In genomic region chr4:117658582-117659444, GRCm38 (mm10) we compare ENCODE assay signal across 8 mouse cellular contexts. TPM values are rescaled to one million over a fixed set of nuclear protein-coding genes. Genes with fewer than 3 reads are reported as not detected.
A peak's percentile ranks its signal among the peaks of the same experiment; 100 is the strongest.
DNase-seq lines count a peak whose midpoint lies in the region; ATAC-seq and TF ChIP-seq lines count a peak whose summit lies in the region.

No protein-coding gene starts in this region.

- peaks cover 35% of the 10 kb centered on the region for H3K4me1 ChIP-seq in E14TG2a.4 (replicated peaks; ENCODE audit: low read depth, low read length)
- peaks cover 47% of the 10 kb centered on the region for H3K4me1 ChIP-seq in kidney, embryonic 15.5 days
- peaks cover 44% of the 10 kb centered on the region for H3K4me1 ChIP-seq in midbrain, embryonic 15.5 days

- WGBS in kidney, embryonic 15.5 days = 14% methylated on average over 14 of the region's 14 CpGs
- 60% methylated on average over 14 of the region's 14 CpGs for WGBS in midbrain, embryonic 15.5 days

- 0 out of 2 replicates have a peak, but pooled peaks have one; percentile 33 for ATAC-seq in erythroblast, adult 5-6 weeks (replicated peaks; ENCODE audit: low FRiP score, poor library complexity, severe bottlenecking)
- peak; percentile 75 for ATAC-seq in kidney, embryonic 15.5 days (replicated peaks; ENCODE audit: low FRiP score)
- no peak for ATAC-seq in midbrain, embryonic 15.5 days (replicated peaks)

- no peak overlapping the region for H3K27ac ChIP-seq in kidney, embryonic 15.5 days
- H3K27ac ChIP-seq in midbrain, embryonic 15.5 days = peak overlapping the region; percentile 2; the same call in 1 of the 2 replicates

- peaks cover 49% of the 10 kb centered on the region for H3K36me3 ChIP-seq in E14TG2a.4 (ENCODE audit: insufficient read depth, low read length)
- peaks cover 17% of the 10 kb centered on the region; the same call in 1 of the 2 replicates for H3K36me3 ChIP-seq in kidney, embryonic 15.5 days
- 0 out of 2 replicates have a peak, but pooled peaks cover 3% of the 10 kb centered on the region for H3K36me3 ChIP-seq in midbrain, embryonic 15.5 days (replicated peaks)

- no peak overlapping the region for H3K9ac ChIP-seq in kidney, embryonic 15.5 days
- H3K9ac ChIP-seq in midbrain, embryonic 15.5 days = no peak overlapping the region

- no peaks in the 10 kb centered on the region for H3K27me3 ChIP-seq in E14TG2a.4 (ENCODE audit: insufficient read depth, low read length)
- no peaks in the 10 kb centered on the region for H3K27me3 ChIP-seq in kidney, embryonic 15.5 days
- no peaks in the 10 kb centered on the region for H3K27me3 ChIP-seq in midbrain, embryonic 15.5 days (replicated peaks)

- TF ChIP-seq CTCF in E14TG2a.4 (conservative IDR thresholded peaks at IDR 0.05; ENCODE audit: low read length) = peak; percentile 49

- intact Hi-C loops in gastrocnemius, postnatal 14 days (cut with DNase I; ENCODE audit: low total_unique reads) = no loop called here

- peak; percentile 37 for DNase-seq in gastrocnemius, postnatal 10 days
- no peak for DNase-seq in gastrocnemius, postnatal 14 days
- no peak for DNase-seq in right cerebral cortex, postnatal 36 days (ENCODE audit: low spot score in 2 of 2)
- no peak for DNase-seq in heart, adult 18-20 months

- H3K4me2 ChIP-seq in kidney, embryonic 15.5 days = no peak overlapping the region
- no peak overlapping the region for H3K4me2 ChIP-seq in midbrain, embryonic 15.5 days

- H3K9me3 ChIP-seq in E14TG2a.4 (ENCODE audit: low read length) = no peaks in the 10 kb centered on the region
- no peaks in the 10 kb centered on the region for H3K9me3 ChIP-seq in kidney, embryonic 15.5 days (replicated peaks)
- H3K9me3 ChIP-seq in midbrain, embryonic 15.5 days = no peaks in the 10 kb centered on the region

- no peak overlapping the region for H3K4me3 ChIP-seq in E14TG2a.4 (replicated peaks; ENCODE audit: low read length)
- H3K4me3 ChIP-seq in kidney, embryonic 15.5 days (replicated peaks) = no peak overlapping the region
- H3K4me3 ChIP-seq in midbrain, embryonic 15.5 days = no peak overlapping the region

RNA-seq across cellular contexts. Expression of gene Dmap1, which starts 23.3 kb away (rescaled TPM):
- total RNA-seq in gastrocnemius, postnatal 10 days (2021) = 10 to 100 TPM; 18.8 to 22.7 TPM
- total RNA-seq in gastrocnemius, postnatal 14 days (2021) = 10 to 100 TPM; 17.9 to 18.1 TPM
- 5.6 and 9.8 TPM in 2 replicates for total RNA-seq in erythroblast, adult 5-6 weeks (2015; ENCODE audit: low replicate concordance)
- total RNA-seq in erythroblast, adult 5-6 weeks (2017; ENCODE audit: low replicate concordance) = 6.7 and 17.0 TPM in 2 replicates
- 55.4 and 64.1 TPM in 2 replicates for polyA plus RNA-seq in kidney, embryonic 15.5 days (2015; fragmentation: Nextera tagmentation; extraction: Ambion mirVana)
- polyA plus RNA-seq in midbrain, embryonic 15.5 days (2015; fragmentation: Nextera tagmentation; extraction: Ambion mirVana) = 82.5 and 84.8 TPM in 2 replicates
- 10 to 100 TPM; 19.9 to 20.1 TPM for total RNA-seq in heart, adult 18-20 months (2021)
